Mouse (Mus musculus): ENCODE data around the gene Mogat1. TPM values are rescaled to one million over a fixed set of nuclear protein-coding genes. Genes with fewer than 3 reads are reported as not detected.
"Not testable (repeated sequence)": the region's sequence is repeated elsewhere in the genome, so short reads cannot be mapped to it uniquely, and the experiment has no call there.

Gene Mogat1
- total RNA-seq, 2 experiments from 2014 or later, result not detected

DNA sequence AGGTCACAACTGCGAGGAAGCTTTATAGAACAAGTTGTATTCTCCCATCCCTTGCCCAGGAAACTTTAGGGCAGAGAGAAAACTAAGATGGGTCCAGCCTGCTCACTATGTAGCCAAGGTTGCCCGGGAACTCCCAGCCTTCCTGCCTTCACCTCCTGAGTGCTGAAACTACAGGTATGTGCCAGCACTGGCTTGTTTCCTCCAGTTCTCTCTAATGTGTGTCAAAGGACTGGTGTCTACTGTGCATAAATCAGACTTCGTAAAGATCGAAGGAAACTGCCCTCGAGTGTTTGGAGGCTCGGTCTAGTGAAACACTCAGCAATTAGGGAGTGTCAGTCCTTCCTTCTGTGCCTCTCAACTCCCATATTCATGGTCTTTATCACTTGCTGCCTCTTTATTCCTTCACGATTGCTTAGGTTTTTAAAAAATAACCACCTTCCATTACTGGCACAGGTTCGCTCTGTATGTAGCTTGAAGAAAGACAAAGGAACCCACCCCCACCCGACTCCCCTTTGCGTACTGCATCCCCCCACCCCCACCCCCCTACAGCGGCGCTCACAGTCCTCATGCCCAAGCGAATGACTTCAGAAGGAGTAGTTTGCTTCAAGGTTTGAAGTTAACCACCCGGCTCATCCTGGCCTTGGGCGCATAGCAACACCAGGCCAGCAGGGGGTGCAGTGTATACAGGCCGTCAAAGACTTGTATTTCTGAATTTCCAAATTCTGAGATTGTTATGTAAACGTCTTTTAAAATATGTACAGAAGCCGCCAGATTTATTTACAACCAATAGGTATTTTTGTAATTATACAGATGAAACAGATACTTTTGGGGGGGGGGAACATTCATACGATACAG, 25.7 kb downstream of the Mogat1 start:
- DNase-seq (ENCODE audit: low spot score in 2 of 2), result peak; percentile 61 to 81

DNA sequence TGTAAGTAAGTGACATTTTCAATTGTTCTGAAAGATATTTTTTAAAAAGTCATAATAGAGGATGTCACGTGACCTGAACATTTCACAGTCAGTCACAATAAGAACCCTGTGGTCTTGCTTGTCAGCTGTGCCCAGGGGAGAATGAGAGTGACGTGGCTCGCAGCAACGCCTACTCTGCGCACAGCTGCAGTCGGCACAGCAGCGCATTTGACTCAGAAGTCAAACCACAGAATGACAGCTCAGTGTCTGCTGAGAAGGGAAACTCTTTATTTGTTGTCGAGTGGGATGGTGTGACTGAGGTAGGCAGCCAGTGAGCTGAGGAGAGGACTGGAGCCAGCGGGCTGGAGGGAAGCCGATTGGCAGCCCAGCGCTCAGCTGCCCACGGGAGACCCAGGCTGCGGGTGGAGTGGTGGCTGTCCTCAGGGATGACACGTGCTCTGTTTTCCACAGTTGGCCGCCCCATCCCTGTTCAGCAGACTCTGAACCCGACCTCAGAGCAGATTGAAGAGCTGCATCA, 26.8 kb downstream of the Mogat1 start:
- peak; percentile 44 to 65 for DNase-seq (ENCODE audit: low spot score in 2 of 2)

- DNase-seq (ENCODE audit: low spot score in 2 of 2), result no peak
Measured at GRCm38 (mm10) chr1:78538396-78538795, 27.6 kb downstream of the Mogat1 start.

DNA sequence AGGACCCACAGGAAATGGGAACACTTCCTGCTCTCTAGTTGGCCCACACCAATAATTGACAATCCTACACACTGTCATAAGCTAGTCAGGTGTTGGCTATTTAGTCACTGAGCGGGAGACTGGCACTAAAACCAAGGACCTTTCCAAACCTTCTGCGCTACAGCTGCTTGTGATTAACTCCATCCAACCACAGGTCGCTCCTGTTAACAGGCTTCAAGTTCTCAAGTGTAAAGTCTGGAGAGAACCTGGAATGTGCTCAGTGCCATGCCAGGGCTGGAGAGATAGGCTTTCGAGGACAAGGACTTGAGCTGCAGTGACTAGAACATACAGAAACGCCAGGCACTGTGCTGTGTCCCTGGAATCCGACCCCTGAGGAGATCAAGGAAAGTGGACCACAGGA, 28.4 kb downstream of the Mogat1 start:
- no peak for DNase-seq (ENCODE audit: low spot score in 2 of 2)

DNA sequence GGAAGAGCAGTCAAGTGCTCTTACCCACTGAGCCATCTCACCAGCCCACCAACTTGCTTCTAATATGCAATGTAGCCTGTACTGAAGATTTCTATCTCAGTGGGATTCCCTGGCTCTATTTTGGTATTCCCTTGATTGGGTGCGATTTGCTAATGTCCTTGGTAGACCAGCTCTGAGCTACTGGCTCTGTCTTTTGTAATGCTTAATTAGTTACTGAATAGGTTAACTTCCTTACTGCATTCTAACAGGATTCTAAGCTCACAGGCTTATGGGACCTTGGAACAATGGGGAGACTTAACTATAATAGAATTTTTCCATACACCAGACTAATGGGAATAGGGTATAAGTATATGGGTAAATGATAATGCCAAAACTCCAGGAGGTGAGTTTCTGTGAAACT, 32.8 kb downstream of the Mogat1 start:
- not testable (repeated sequence) for DNase-seq (ENCODE audit: low spot score in 2 of 2)

DNA sequence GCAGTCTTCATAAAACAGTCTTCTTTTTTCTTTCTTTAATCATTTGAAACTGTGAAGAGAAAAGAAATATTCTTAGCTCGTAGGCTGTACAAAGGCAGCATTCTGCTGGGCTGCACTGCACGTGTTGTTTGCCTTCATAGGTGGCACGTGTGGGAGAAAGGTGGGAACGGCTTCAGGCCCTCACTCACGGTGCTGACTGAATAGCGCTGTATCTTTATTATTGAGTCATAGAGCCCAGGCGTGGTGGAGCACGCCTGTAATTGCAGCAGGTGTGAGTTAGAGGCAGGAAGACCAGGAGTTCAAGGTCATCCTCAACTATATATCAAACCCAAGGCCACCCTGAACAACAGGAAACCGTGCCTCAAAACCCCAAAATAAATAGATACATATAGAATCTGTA, 35.5 kb downstream of the Mogat1 start:
- no peak for DNase-seq (ENCODE audit: low spot score in 2 of 2)

- DNase-seq (ENCODE audit: low spot score in 2 of 2), result no peak
Measured at GRCm38 (mm10) chr1:78548961-78549360, 38.2 kb downstream of the Mogat1 start.

GRCm38 (mm10) chr1:78554012-78554666, 43.3 kb downstream of the Mogat1 start:
- no peak for DNase-seq (ENCODE audit: low spot score in 2 of 2)

DNA sequence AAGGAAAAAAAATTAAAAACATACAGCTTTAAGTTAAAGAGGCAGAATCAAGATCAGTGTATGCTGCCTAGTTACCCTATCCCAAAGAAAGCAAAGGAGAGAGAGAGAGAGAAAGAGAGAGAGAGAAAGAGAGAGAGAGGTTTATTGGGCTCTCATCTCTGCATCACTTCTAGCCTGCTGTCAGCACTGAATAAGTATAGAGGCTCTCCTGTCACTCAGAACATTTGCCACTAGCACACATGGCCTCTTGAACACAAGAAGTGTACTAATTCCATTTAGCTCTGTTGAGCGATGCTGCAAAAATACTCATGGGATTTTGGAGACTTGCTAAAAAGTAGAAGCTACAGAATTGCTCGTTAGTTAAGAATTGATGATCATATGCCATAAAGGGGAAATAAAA, 56.2 kb downstream of the Mogat1 start:
- DNase-seq (ENCODE audit: low spot score in 2 of 2), result no peak

GRCm38 (mm10) chr1:78567421-78567820, 56.6 kb downstream of the Mogat1 start:
- DNase-seq (ENCODE audit: low spot score in 2 of 2), result no peak

GRCm38 (mm10) chr1:78567834-78568507, 57.2 kb downstream of the Mogat1 start:
- peak in 1 of 2 experiments; percentile 45 for DNase-seq (ENCODE audit: low spot score in 2 of 2)

GRCm38 (mm10) chr1:78569617-78570016, 58.8 kb downstream of the Mogat1 start:
- no peak for DNase-seq (ENCODE audit: low spot score in 2 of 2)

DNA sequence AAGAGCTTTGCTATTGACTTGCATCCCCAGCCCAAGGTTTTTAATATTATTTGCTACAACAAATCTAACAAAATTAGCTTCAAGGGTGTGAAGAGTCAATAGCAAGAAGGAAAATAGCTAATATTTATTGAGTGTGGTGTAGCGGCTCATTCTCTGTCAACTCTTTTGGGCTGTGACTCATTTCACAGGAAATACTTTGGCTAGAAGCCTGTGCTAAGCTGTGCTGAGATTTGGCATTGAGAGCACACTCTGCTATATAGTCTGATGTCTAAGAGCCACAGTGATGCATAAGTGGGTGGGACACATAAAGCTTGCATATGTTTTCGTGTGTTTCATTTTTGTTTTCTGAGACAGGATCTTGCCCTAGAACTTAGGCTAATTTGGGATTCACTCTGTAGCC, 74.3 kb downstream of the Mogat1 start:
- DNase-seq (ENCODE audit: low spot score in 2 of 2), result no peak

GRCm38 (mm10) chr1:78586986-78587385, 76.2 kb downstream of the Mogat1 start:
- no peak for DNase-seq (ENCODE audit: low spot score in 2 of 2)

Other genes starting within 250 kb of the Mogat1 start
- not detected for gene Sgpp2, start 200.6 kb upstream of the Mogat1 start, total RNA-seq (2021)
- gene Farsb, start 22.1 kb upstream of the Mogat1 start, total RNA-seq (2021), result 10 to 100 TPM; 44.8 to 45.6 TPM
- gene BC035947, start 1.2 kb downstream of the Mogat1 start, total RNA-seq (2021), result not detected
- 10 to 100 TPM; 40.0 to 40.5 TPM for gene Acsl3, start 146.8 kb downstream of the Mogat1 start, total RNA-seq (2021)
- gene Utp14b, start 147.0 kb downstream of the Mogat1 start, total RNA-seq (2021), result 10 to 100 TPM in 1 of 2 experiments, 1 to 10 TPM in 1; 9.7 to 10.2 TPM